Mouse (Mus musculus) left cerebral cortex, postnatal 10 days (tissue): Measurements from ENCODE around the gene BC024978. TPM values are rescaled to one million over a fixed set of nuclear protein-coding genes. Genes with fewer than 3 reads are reported as not detected.
"Not testable (repeated sequence)": the region's sequence is repeated elsewhere in the genome, so short reads cannot be mapped to it uniquely, and the experiment has no call there.

ENCODE experiments used
- DNase-seq, 2 experiments: peaks; one replicate each; pipeline ENCODE4 v3.0.0; 2021 to 2022; ENCODE audit warnings: low spot score in 2 of 2, mixed read lengths in 1 of 2; ENCODE audit errors: extremely low spot score in 1 of 2
- intact Hi-C: fragments of 180-260 bp; cut with DNase I; formaldehyde crosslinking; loops from one replicate; pipeline ENCODE4 v1.15.1; 2025
- microRNA-seq: library from miRNA; unstranded; fragments of <30 nt; microRNA quantifications from one replicate; pipeline ENCODE4 v1.2.0, GENCODE M21; 2022
- total RNA-seq, 2 experiments: library from RNA; stranded (reverse); gene quantifications; 2 replicates each; pipeline ENCODE4 v1.2.3; 2021

Gene BC024978
- total RNA-seq, 2 experiments from 2014 or later = 19.7 to 21.5 TPM

GRCm38 (mm10) chr7:27243211-27243610, 47.6 kb downstream of the BC024978 start:
- intact Hi-C loops = no loop called here

GRCm38 (mm10) chr7:27244088-27244487, 48.5 kb downstream of the BC024978 start:
- intact Hi-C loops, DNase-seq: not testable (repeated sequence)

More at GRCm38 (mm10) chr7:27243211-27243610, 47.6 kb downstream of the BC024978 start:
- DNase-seq = no peak

- intact Hi-C loops = no loop called here
- DNase-seq = no peak
Observed at GRCm38 (mm10) chr7:27249146-27249545, 53.6 kb downstream of the BC024978 start.

GRCm38 (mm10) chr7:27249928-27250327, 54.3 kb downstream of the BC024978 start:
- intact Hi-C loops = no loop called here
- DNase-seq = no peak

- no peak for DNase-seq
- intact Hi-C loops = no loop called here
Observed at GRCm38 (mm10) chr7:27251946-27252345, 56.4 kb downstream of the BC024978 start.

GRCm38 (mm10) chr7:27255721-27256120, 60.1 kb downstream of the BC024978 start:
- DNase-seq = no peak
- intact Hi-C loops = no loop called here

GRCm38 (mm10) chr7:27257046-27257851, 61.7 kb downstream of the BC024978 start:
- intact Hi-C loops = no loop called here

GRCm38 (mm10) chr7:27257852-27258204, 62.2 kb downstream of the BC024978 start:
- peak in 1 of 2 experiments; percentile 59 for DNase-seq
- intact Hi-C loops = no loop called here

More at GRCm38 (mm10) chr7:27257046-27257851, 61.7 kb downstream of the BC024978 start:
- peak; percentile 56 to 85 for DNase-seq

- DNase-seq = peak; percentile 80 to 96
- intact Hi-C loops = no loop called here
Observed at GRCm38 (mm10) chr7:27258205-27258899, 62.8 kb downstream of the BC024978 start, which contains the start of gene Numbl. Numbl (plus strand) TSS chr7:27258433.

- intact Hi-C loops = no loop called here
- peak in 1 of 2 experiments; percentile 62 for DNase-seq
Observed at GRCm38 (mm10) chr7:27259271-27259721, 63.7 kb downstream of the BC024978 start.

- DNase-seq = no peak
- intact Hi-C loops = no loop called here
Observed at GRCm38 (mm10) chr7:27259771-27260170, 64.2 kb downstream of the BC024978 start.

Small RNA genes within 50 kb of the gene (microRNA-seq; reads per million reads assigned to microRNA genes)
- gene Mir1191 = not detected
- gene Mir3101 = 0.86 reads per million

Other genes starting within 250 kb of the BC024978 start
- not detected for gene Cyp2a12, start 166.7 kb upstream of the BC024978 start, total RNA-seq
- under 1 TPM; 0.34 to 0.39 TPM for gene Cyp2f2, start 75.9 kb upstream of the BC024978 start, total RNA-seq
- gene Cyp2t4, start 42.1 kb upstream of the BC024978 start, total RNA-seq = not detected
- gene Egln2, start 29.0 kb upstream of the BC024978 start, total RNA-seq = 10 to 100 TPM; 82.3 to 84.9 TPM
- 10 to 100 TPM; 85.4 to 89.5 TPM for gene Rab4b, start 16.9 kb upstream of the BC024978 start, total RNA-seq
- gene Gm21983, start 14.7 kb upstream of the BC024978 start, total RNA-seq = not detected
- 1 to 10 TPM; 1.5 to 3.2 TPM for gene Mia, start 14.6 kb upstream of the BC024978 start, total RNA-seq
- 10 to 100 TPM; 83.9 to 84.3 TPM for gene Snrpa, start 490 bp downstream of the BC024978 start, total RNA-seq
- gene Itpkc, start 32.9 kb downstream of the BC024978 start, total RNA-seq = 1 to 10 TPM; 7.6 to 8.7 TPM
- 10 to 100 TPM; 28.3 TPM for gene Coq8b, start 37.2 kb downstream of the BC024978 start, total RNA-seq
- 100 to 1,000 TPM; 117 to 126 TPM for gene Numbl, start 62.7 kb downstream of the BC024978 start, total RNA-seq
- 10 to 100 TPM; 52.3 to 57.5 TPM for gene Ltbp4, start 141.9 kb downstream of the BC024978 start, total RNA-seq
- 10 to 100 TPM; 24.7 to 27.9 TPM for gene Shkbp1, start 160.2 kb downstream of the BC024978 start, total RNA-seq
- gene Gm20479, start 161.6 kb downstream of the BC024978 start, total RNA-seq = not detected